Mouse (Mus musculus) liver, embryonic 16.5 days (tissue): Measurements from ENCODE around the gene Osbpl8. TPM values are rescaled to one million over a fixed set of nuclear protein-coding genes. Genes with fewer than 3 reads are reported as not detected.
"Not testable (repeated sequence)": the region's sequence is repeated elsewhere in the genome, so short reads cannot be mapped to it uniquely, and the experiment has no call there.

Experiments used
- ATAC-seq: fragments of 200-750 bp; cut with Nextera tagmentation; 2 replicates; pipeline ENCODE4 v1.8.0; 2017; ENCODE audit warnings: low read depth, mild to moderate bottlenecking, moderate number of reproducible peaks, moderate library complexity
- H3K27ac ChIP-seq: fragments of 300-500 bp; sonication (generic); 2 replicates; pipeline ENCODE4 v1.5.1; 2014; ENCODE audit warnings: mild to moderate bottlenecking, low read length
- H3K27me3 ChIP-seq: fragments of 300-500 bp; sonication (generic); 2 replicates; pipeline ENCODE4 v1.6.1; 2014; ENCODE audit warnings: low read depth, low read length, mixed read lengths; ENCODE audit not compliant: control insufficient read depth, insufficient read depth
- H3K36me3 ChIP-seq: fragments of 300-500 bp; sonication (generic); 2 replicates; pipeline ENCODE4 v1.6.1; 2014; ENCODE audit warnings: mild to moderate bottlenecking; ENCODE audit not compliant: control insufficient read depth, insufficient read depth
- H3K4me1 ChIP-seq: fragments of 300-500 bp; sonication (generic); 2 replicates; pipeline ENCODE4 v1.6.1; 2014; ENCODE audit warnings: low read depth, low read length, mixed read lengths; ENCODE audit not compliant: control insufficient read depth
- H3K4me2 ChIP-seq: fragments of 300-500 bp; sonication (generic); 2 replicates; pipeline ENCODE4 v1.6.1; 2014; ENCODE audit warnings: low read depth, low read length, mixed read lengths
- H3K4me3 ChIP-seq: fragments of 300-500 bp; sonication (generic); 2 replicates; pipeline ENCODE4 v1.5.1; 2014; ENCODE audit warnings: low read depth, mild to moderate bottlenecking, low read length
- H3K9ac ChIP-seq: fragments of 300-500 bp; sonication (generic); 2 replicates; pipeline ENCODE4 v1.6.1; 2014; ENCODE audit warnings: low read depth, low read length
- H3K9me3 ChIP-seq: fragments of 300-500 bp; sonication (generic); replicated peaks from 2 replicates; pipeline ENCODE4 v1.6.1; 2016; ENCODE audit warnings: low read length; ENCODE audit not compliant: control insufficient read depth
- WGBS: fragments of 180-500 bp; shearing (Covaris S2); extraction: QIAGEN DNeasy Blood & Tissue Kit; methylation state at CpG from one replicate; pipeline ENCODE4 v1.1.7; 2014; ENCODE audit not compliant: insufficient replicate concordance; 5-methylcytosine and 5-hydroxymethylcytosine counted together
- polyA plus RNA-seq: library from polyadenylated mRNA; unstranded; fragments of >200 nt; fragmentation: Nextera tagmentation; extraction: Ambion mirVana; gene quantifications from 2 replicates; pipeline ENCODE4 v1.2.1, GENCODE M21; 2015

Gene Osbpl8
- polyA plus RNA-seq, 1 experiment from 2014 or later, result 8.2 TPM

- H3K4me1 ChIP-seq, result peaks cover 2% of the 10 kb centered on the region; the same call in 1 of the 2 replicates
- no peaks in the 10 kb centered on the region for H3K36me3 ChIP-seq
- H3K9me3 ChIP-seq, result no peaks in the 10 kb centered on the region
- no peak for ATAC-seq
- 83% methylated on average over 3 of the region's 3 CpGs for WGBS
- no peak overlapping the region for H3K4me2 ChIP-seq
- H3K9ac ChIP-seq, result no peak overlapping the region
- no peak overlapping the region for H3K27ac ChIP-seq
- H3K4me3 ChIP-seq, result no peak overlapping the region
- no peaks in the 10 kb centered on the region for H3K27me3 ChIP-seq
Observed at GRCm38 (mm10) chr10:111214084-111214483, 49.5 kb downstream of the Osbpl8 start.

DNA sequence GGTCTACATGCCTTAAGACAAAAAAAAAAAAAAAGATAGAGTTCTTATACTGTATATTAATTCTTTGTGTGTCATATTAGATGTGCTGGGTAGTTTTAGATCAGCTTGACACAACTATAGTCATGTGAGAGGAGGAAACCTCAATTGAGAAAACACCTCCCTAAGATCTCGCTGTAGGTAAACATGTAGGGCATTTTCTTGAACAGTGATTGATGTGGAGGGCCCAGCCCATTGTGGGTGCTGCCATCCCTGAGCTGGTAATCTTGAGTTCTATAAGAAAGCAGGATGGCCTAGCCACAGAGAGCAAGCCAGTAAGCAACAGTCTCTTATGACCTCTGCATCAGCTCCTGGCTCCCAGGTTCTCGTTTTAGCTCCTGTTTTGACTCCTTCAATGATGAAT lies 50.1 kb downstream of the Osbpl8 start:
- WGBS, result 75% methylated on average over 2 of the region's 2 CpGs
- Histone ChIP-seq H3K9me3 (no peaks in the 10 kb centered on the region), H3K9ac (no peak overlapping the region), H3K4me3 (no peak overlapping the region), H3K4me1 (peaks cover 2% of the 10 kb centered on the region; the same call in 1 of the 2 replicates), H3K27me3 (no peaks in the 10 kb centered on the region), H3K36me3 (no peaks in the 10 kb centered on the region), H3K27ac (no peak overlapping the region), H3K4me2 (no peak overlapping the region)
- no peak for ATAC-seq

DNA sequence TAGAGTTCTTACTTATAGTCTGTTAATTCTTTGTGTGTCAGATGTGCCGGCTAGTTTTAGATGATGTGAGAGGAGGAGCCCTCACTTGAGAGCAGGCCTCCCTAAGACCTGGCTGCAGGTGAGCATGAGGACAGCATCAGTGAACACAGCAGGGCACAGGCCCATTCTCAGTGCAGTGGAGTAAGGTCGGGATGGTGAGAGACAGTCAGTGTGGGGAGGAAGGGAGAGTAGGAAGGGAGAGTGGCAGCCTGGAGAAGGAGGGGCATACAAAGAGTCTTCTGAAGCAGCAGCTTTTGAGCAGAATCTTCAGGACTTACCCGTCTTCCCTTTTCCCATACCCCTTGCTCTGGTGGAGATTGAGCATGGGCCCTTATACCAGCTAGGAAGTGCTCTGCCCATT lies 51.0 kb downstream of the Osbpl8 start:
- H3K4me2 ChIP-seq, result no peak overlapping the region
- no peak overlapping the region for H3K4me3 ChIP-seq
- H3K27ac ChIP-seq, result no peak overlapping the region
- no peak for ATAC-seq
- H3K4me1 ChIP-seq, result no peaks in the 10 kb centered on the region; the same call in 1 of the 2 replicates
- WGBS, result 61% methylated on average over 3 of the region's 3 CpGs
- no peaks in the 10 kb centered on the region for H3K36me3 ChIP-seq
- no peak overlapping the region for H3K9ac ChIP-seq
- no peaks in the 10 kb centered on the region for H3K9me3 ChIP-seq
- H3K27me3 ChIP-seq, result no peaks in the 10 kb centered on the region

DNA sequence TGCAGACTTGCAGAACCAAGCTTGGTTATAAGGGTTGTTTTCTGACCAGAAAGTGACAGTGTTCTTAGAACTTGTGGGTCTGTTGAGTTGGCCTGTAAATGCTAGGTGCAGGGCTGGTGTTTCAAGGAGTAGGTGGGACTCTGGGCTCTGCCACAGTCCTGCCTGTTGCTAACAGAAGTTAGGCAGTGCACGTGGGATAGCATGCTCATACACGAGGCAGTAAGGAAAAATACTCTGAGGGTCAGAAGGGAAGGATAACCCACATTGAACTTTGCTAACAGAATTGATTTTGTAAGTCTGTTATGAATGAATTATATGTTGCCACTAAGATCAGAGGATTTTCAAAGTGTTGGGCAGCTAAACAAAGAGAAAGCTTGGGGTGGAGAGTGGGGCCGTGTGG lies 51.6 kb downstream of the Osbpl8 start:
- no peaks in the 10 kb centered on the region for H3K9me3 ChIP-seq
- no peak overlapping the region for H3K27ac ChIP-seq
- ATAC-seq, result no peak
- H3K36me3 ChIP-seq, result no peaks in the 10 kb centered on the region
- no peaks in the 10 kb centered on the region for H3K27me3 ChIP-seq
- 74% methylated on average over 3 of the region's 3 CpGs for WGBS
- no peak overlapping the region for H3K4me2 ChIP-seq
- no peaks in the 10 kb centered on the region; the same call in 1 of the 2 replicates for H3K4me1 ChIP-seq
- H3K4me3 ChIP-seq, result no peak overlapping the region
- H3K9ac ChIP-seq, result no peak overlapping the region

DNA sequence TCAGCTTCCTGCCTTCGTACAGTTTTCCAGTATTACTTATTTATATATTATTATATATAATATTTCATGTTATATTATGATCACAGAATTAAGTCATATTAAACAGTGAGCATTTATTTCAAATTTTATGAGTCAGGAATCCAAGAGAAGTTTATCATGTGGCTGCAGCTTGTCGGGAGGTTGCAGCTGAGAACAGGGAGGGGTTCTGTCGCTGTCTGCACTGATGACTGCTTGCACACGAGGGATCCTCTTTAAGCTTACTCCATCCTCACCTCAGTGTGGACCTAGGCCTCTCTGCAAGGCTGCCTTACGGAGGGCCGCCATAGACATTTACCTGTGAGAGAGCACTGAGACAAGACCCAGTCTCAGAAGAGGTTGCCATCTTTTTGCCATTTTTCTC lies 58.0 kb downstream of the Osbpl8 start:
- Histone ChIP-seq H3K9me3 (no peaks in the 10 kb centered on the region), H3K4me1 (peaks cover 15% of the 10 kb centered on the region), H3K4me3 (no peak overlapping the region), H3K9ac (no peak overlapping the region), H3K4me2 (peak overlapping the region; percentile 49), H3K27ac (peak overlapping the region; percentile 52; the same call in 1 of the 2 replicates), H3K36me3 (no peaks in the 10 kb centered on the region), H3K27me3 (no peaks in the 10 kb centered on the region)
- ATAC-seq, result peak; percentile 91
- WGBS, result 47% methylated on average over 6 of the region's 6 CpGs

DNA sequence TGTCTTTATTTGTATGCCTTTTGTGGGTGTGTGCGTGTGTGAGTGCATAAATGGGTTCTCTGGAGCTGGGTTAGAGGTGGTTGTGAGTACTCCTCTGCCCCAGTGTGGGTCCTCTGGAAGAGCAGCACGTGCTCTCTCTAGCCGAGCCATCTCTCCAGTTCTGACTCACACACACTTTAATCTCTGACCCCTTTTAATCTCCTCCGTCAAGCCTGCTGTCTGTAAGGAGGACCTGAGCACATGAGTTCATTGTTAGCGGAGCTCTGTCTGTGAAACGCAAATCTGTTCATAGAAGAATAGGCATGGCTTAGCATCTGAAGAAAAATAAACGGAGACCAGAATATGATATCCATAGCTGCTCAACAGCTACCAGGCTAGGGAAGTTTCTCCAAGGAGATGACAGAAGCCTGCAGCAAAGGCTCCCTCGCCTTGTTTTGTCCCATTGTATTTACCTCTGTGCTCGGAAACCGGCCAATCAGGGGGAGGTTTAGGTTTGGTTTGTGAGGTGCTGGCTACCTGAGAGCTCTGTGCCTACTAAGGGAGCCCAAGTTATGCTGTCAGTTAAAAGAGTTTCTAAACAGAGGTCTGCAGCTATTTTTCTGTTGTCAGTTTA lies 58.8 kb downstream of the Osbpl8 start:
- no peaks in the 10 kb centered on the region for H3K36me3 ChIP-seq
- H3K4me3 ChIP-seq, result no peak overlapping the region
- no peak overlapping the region for H3K4me2 ChIP-seq
- no peaks in the 10 kb centered on the region for H3K27me3 ChIP-seq
- 55% methylated on average over 10 of the region's 10 CpGs for WGBS
- no peak overlapping the region for H3K9ac ChIP-seq
- no peaks in the 10 kb centered on the region for H3K9me3 ChIP-seq
- H3K27ac ChIP-seq, result peak overlapping the region; percentile 27; the same call in 1 of the 2 replicates
- H3K4me1 ChIP-seq, result peaks cover 15% of the 10 kb centered on the region
- peak; percentile 55 for ATAC-seq

DNA sequence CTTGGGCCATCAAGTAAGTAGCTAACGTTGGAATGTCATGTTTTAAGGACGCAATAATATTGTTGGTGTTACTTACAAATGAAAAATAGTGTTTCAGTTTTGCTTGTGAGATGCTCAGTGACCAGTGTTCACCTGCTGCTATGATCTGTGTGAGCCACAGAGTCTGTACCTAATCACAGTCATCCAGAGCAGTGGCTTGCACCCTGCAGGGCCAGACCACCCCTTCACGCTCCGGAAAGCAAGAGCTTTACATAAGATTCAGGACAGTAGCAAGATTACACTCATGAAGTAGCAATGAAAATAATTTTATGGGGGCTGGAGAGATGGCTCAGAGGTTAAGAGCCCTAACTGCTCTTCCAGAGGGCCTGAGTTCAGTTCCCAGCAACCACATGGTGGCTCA lies 60.1 kb downstream of the Osbpl8 start:
- Histone ChIP-seq H3K4me1 (peaks cover 15% of the 10 kb centered on the region), H3K9me3 (no peaks in the 10 kb centered on the region), H3K36me3 (no peaks in the 10 kb centered on the region), H3K4me2 (no peak overlapping the region), H3K27ac (no peak overlapping the region), H3K9ac (no peak overlapping the region), H3K27me3 (no peaks in the 10 kb centered on the region), H3K4me3 (no peak overlapping the region)
- 90% methylated on average over 4 of the region's 4 CpGs for WGBS
- ATAC-seq, result no peak

DNA sequence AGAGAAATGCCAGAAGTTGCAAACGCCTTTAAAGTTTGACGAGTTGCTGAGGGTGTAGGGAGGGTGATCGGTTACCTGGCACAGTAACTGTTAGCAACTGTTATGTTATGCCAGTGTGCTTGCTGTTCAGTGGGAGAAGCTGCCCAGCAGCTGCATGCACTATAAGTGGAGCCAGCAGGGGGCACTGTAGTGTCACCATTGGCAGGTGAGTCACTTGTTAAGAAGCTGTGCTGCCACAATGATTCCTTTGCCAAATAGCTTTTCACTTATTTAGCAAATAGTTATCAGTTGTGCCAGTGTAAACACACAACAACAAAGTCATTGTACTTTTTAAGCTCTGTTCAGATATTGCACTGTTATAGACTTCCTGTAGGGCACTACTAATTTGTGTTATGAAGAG lies 62.0 kb downstream of the Osbpl8 start:
- Histone ChIP-seq H3K4me3 (no peak overlapping the region), H3K4me2 (no peak overlapping the region), H3K27ac (no peak overlapping the region), H3K36me3 (no peaks in the 10 kb centered on the region), H3K27me3 (no peaks in the 10 kb centered on the region), H3K4me1 (peaks cover 15% of the 10 kb centered on the region), H3K9me3 (no peaks in the 10 kb centered on the region), H3K9ac (no peak overlapping the region)
- WGBS, result 16% methylated on average over 3 of the region's 3 CpGs
- ATAC-seq, result peak; percentile 33; the same call in 1 of the 2 replicates

DNA sequence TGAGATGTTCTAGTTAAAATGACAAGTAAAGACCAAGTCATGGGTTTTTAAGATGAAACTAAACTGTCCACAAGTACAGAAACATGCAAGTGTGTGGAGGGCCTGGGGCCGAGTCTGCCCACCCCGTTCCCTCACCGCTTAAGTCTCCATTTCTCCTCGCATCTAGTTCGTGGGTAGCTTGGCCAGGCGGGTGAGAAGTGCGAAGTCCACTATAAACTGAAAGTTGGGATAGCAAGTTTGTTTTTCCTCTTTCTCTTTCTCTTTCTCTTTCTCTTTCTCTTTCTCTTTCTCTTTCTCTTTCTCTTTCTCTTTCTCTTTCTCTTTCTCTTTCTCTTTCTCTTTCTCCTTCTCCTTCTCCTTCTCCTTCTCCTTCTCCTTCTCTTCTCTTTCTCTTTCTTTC lies 67.7 kb downstream of the Osbpl8 start:
- 82% methylated on average over 7 of the region's 7 CpGs for WGBS
- ATAC-seq, result not testable (repeated sequence)

More for the DNA sequence above, 67.7 kb downstream of the Osbpl8 start:
- not testable (repeated sequence) for H3K4me3 ChIP-seq, H3K27ac ChIP-seq, H3K4me2 ChIP-seq, H3K4me1 ChIP-seq, H3K27me3 ChIP-seq, H3K9me3 ChIP-seq, H3K36me3 ChIP-seq, H3K9ac ChIP-seq
